Mouse (Mus musculus) thymus, adult 18-20 months (tissue): ENCODE results near the gene Igf1r.
"Not testable (repeated sequence)": the region's sequence is repeated elsewhere in the genome, so short reads cannot be mapped to it uniquely, and the experiment has no call there.

Experiments used
- DNase-seq, 2 experiments: peaks; one replicate each; pipeline ENCODE4 v3.0.0; 2022; ENCODE audit warnings: mixed read lengths in 2 of 2

The Igf1r gene

GRCm38 (mm10) chr7:68275838-68276731, 323.5 kb downstream of the Igf1r start:
- DNase-seq: peak in 1 of 2 experiments; percentile 78

GRCm38 (mm10) chr7:68277054-68277896, 324.6 kb downstream of the Igf1r start:
- DNase-seq: no peak

DNA sequence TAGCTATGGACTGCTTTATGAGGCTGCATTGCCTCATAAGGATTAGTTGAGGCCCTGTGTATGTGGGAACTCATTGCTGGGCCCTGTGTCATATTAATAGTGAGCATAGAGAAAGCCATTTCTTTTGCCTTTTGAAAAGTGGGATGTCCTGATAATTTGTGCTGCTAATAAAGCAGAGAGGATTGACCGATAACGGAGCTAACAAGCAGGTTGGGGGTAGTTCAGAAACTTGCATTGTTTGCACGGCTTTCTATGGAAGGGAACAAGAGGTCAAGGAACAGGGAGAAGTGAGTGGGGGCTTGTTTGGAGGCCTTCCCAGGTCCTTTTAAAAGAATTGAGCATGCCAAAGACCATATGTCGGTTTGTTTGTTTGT, 325.3 kb downstream of the Igf1r start:
- DNase-seq: no peak

GRCm38 (mm10) chr7:68278385-68278784, 325.8 kb downstream of the Igf1r start:
- DNase-seq: no peak

- DNase-seq: peak in 1 of 2 experiments; percentile 82
These were observed 326.3 kb downstream of the Igf1r start for GRCm38 (mm10) chr7:68278908-68279307.

- DNase-seq: no peak
These were observed 326.9 kb downstream of the Igf1r start for GRCm38 (mm10) chr7:68279481-68279880.

DNA sequence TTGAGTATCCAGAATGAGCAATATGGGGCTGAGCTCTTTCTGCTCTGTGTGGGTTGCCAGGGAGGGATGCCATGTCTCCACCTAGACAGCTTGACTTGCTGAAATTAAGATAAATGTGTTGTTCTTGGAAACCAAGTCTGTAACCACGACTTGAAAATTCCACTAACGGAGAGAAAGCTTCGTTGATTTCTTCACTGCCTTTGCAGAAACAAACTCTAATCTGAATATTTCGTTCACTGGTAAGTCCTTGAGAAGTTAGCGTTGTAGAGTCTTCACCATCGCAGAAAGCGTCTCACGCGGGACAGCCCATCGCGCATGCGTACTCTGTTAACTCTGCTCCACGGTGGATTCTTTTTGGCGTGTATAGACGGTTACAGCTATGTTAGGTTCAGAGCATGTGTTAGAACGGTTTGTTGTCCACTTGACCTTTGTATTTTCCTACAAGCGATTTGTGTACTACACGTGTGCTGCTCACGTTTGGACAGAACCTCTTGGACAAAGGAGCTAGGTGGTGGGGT, 327.8 kb downstream of the Igf1r start:
- no peak for DNase-seq

GRCm38 (mm10) chr7:68281341-68281740, 328.7 kb downstream of the Igf1r start:
- DNase-seq: no peak

- no peak for DNase-seq
These were observed 329.9 kb downstream of the Igf1r start for GRCm38 (mm10) chr7:68282304-68283132.

- DNase-seq: not testable (repeated sequence)
These were observed 330.5 kb downstream of the Igf1r start for GRCm38 (mm10) chr7:68283133-68283520.
